Mouse (Mus musculus) layer of hippocampus, postnatal 14 days (tissue): ENCODE measurements around the gene Cdkn2b. TPM values are rescaled to one million over a fixed set of nuclear protein-coding genes. Genes with fewer than 3 reads are reported as not detected.

Experiments used
- DNase-seq, 2 experiments: peaks; one replicate each; pipeline ENCODE4 v3.0.0; 2021 to 2022; ENCODE audit warnings: low spot score in 2 of 2, mixed read lengths in 1 of 2
- total RNA-seq, 2 experiments: library from RNA; stranded (reverse); gene quantifications; 2 replicates each; pipeline ENCODE4 v1.2.3; 2021

The Cdkn2b gene
- total RNA-seq, 2 experiments from 2014 or later = 2.1 to 3.1 TPM

GRCm38 (mm10) chr4:89293516-89293915, 17.3 kb downstream of the Cdkn2b start:
- DNase-seq = no peak

GRCm38 (mm10) chr4:89289028-89289427, 21.8 kb downstream of the Cdkn2b start:
- DNase-seq = no peak

GRCm38 (mm10) chr4:89286566-89286965, 24.3 kb downstream of the Cdkn2b start:
- DNase-seq = no peak

- no peak for DNase-seq
Observed at GRCm38 (mm10) chr4:89285688-89286087, 25.2 kb downstream of the Cdkn2b start.

GRCm38 (mm10) chr4:89282661-89283060, 28.2 kb downstream of the Cdkn2b start:
- no peak for DNase-seq

GRCm38 (mm10) chr4:89282036-89282566, 28.7 kb downstream of the Cdkn2b start:
- no peak for DNase-seq

GRCm38 (mm10) chr4:89281236-89281635, 29.6 kb downstream of the Cdkn2b start:
- DNase-seq = no peak

GRCm38 (mm10) chr4:89279641-89280040, 31.2 kb downstream of the Cdkn2b start:
- DNase-seq = no peak

- no peak for DNase-seq
Observed at GRCm38 (mm10) chr4:89277381-89277940, 33.4 kb downstream of the Cdkn2b start.

GRCm38 (mm10) chr4:89276669-89277219, 34.1 kb downstream of the Cdkn2b start:
- DNase-seq = no peak

GRCm38 (mm10) chr4:89275811-89276584, 34.8 kb downstream of the Cdkn2b start:
- no peak for DNase-seq

GRCm38 (mm10) chr4:89274829-89275548, 35.9 kb downstream of the Cdkn2b start:
- no peak for DNase-seq

- DNase-seq = no peak
Observed at GRCm38 (mm10) chr4:89274006-89274405, 36.8 kb downstream of the Cdkn2b start.

GRCm38 (mm10) chr4:89273585-89273984, 37.3 kb downstream of the Cdkn2b start:
- no peak for DNase-seq

- DNase-seq = no peak
Observed at GRCm38 (mm10) chr4:89272961-89273540, 37.8 kb downstream of the Cdkn2b start.

- DNase-seq = no peak
Observed at GRCm38 (mm10) chr4:89272101-89272718, 38.6 kb downstream of the Cdkn2b start.

- DNase-seq = no peak
Observed at GRCm38 (mm10) chr4:89257768-89258167, 53.1 kb downstream of the Cdkn2b start.
